Mouse (Mus musculus) T-helper 2 cell (primary cell): ENCODE results near the gene Gpr18.

Source experiments
- in situ Hi-C: fragments of 300-600 bp; cut with MboI, MseI; formaldehyde crosslinking; loops from one replicate; pipeline ENCODE4 v1.15.1; 2025; ENCODE audit warnings: high pct_unique_total_duplicates

Gene Gpr18

DNA sequence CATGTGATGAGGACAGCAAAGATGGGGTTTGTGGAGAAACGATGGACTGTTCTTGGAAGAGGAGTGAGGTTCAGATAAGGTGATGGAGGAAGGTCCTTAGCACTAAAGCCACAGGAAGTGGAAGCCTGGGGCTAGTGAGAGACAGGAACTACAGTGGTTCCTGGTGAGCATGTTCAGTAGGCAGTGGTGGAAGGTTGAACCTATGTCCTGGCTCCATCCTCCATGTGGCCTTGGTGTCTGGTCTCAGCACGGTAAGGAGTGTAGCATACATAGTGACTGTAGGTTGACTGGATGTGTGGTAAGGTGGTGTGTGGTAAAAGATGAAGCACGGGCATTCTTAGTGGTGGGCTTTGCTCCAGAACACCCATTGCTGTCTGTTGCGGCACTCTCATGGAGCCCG, 34.3 kb upstream of the Gpr18 start:
- in situ Hi-C loops = no loop called here

DNA sequence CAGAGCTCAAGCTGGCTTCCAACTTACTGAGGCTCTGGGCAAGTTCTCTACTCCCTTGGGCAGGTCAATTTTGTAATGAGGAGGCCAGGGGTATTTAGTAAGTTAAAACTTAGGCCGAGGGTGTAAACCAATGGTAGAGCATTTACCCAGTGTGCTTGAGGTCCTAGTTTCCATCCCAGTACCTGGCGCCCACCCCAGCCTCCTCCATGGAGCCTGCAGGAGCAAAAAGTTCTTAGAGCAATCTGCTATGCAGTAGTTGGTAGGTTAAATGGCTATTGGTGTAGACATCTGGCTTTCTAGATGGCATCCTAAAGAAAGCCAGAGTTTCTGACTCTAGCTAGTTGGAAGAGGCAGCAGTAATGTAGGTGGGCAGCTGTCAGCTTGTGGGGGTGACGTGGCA, 33.9 kb upstream of the Gpr18 start:
- in situ Hi-C loops = no loop called here

GRCm38 (mm10) chr14:121947966-121948365, 32.4 kb upstream of the Gpr18 start:
- in situ Hi-C loops = no loop called here

DNA sequence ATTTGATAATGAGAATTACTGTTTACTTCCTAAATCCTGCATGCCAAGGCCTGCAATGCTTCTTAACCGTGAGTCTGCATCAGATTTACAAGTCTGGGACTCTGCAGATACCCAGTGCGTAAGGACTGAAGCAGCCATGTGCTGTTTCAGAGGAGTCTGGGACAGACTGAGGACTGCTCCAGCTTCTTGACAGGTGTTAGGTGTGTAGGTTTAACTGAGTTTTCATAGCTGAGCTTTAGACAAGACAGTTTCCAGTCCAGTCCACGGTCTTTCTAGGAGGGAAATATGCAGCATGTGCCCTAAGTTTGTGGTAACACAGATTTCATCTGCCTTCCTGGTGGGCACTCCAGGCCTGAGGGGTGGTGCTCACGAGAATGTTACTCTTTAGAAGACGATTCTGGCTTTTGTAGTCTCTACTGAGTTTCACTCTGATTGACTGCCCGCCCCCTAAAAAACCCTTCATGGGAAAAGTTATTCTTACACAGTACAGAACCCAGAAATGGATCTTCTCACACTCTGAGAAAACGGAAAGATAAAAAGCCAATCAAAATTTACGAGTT, 31.7 kb upstream of the Gpr18 start:
- in situ Hi-C loops = no loop called here

GRCm38 (mm10) chr14:121946728-121947127, 31.1 kb upstream of the Gpr18 start:
- in situ Hi-C loops = no loop called here

DNA sequence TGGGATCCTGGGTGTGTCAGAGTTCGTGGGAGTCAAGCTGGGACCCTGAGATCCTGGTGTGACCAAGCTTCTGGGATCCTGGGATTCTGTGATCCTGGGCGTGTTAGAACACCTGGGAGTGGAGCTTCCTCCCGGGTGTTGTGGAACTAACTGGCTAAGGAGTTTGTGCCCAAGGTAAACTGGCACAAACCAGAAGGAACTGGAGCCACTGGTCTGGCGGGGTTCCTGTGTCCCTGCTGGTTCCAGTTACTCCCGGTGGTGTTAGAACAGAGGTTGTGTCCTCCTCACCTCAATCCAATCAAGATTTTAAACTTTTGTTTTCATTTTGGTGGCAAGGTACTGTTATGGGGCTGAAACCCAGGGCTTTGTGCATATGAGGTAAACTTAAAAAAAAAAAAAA, 30.6 kb upstream of the Gpr18 start:
- in situ Hi-C loops = no loop called here

GRCm38 (mm10) chr14:121939582-121939981, 24.0 kb upstream of the Gpr18 start:
- in situ Hi-C loops = no loop called here

GRCm38 (mm10) chr14:121938256-121939191, 22.9 kb upstream of the Gpr18 start:
- in situ Hi-C loops = no loop called here

DNA sequence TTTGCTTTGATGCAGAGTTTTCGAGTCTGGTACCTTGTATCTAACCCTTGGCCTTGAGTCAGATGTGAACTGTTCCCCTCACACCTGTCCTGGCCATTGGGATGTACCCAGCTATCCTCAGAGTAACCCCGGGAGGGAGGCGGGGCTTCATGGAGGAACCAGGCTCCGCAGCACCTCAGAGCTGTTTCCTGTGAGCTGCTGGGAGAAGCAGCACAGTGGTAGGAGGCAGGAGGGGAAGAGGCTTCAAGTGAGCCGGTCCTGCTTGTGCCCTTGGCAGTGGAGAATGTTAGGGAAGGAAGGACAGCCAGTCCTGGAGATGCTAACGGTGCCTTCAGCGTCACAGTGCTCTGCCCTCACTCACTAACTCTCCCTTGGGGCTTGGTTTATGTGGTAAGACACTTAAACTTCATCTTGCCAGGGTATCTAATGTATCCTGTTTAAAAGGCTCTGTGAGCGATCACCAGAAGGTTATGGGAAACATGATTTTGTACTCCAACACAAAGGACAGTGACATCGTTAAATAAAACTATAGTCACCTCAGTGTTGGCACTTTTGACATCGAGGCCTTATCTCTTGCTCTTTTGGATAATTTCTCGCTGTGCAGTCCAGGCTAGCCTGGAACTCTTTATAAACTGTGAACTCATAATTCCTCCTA, 22.1 kb upstream of the Gpr18 start:
- in situ Hi-C loops = no loop called here

DNA sequence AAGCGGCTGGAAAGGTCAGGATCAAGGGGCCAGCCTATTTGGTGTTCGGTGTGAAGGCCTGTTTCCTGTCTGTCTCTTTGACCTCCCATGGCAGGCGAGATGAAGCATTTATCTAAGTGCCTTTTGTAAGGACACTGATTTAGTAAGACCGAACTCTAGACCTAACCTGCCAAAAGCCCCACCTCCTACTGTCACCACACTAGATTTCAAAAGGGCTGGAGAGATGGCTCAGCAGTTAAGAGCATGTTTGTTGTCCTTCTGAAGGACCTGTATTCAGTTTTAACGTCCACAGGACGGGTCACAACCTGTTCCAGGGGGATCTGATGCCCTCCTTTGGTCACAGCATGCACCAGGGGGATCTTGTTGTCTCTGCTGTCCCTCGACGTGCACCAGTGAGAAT, 21.3 kb upstream of the Gpr18 start:
- in situ Hi-C loops = no loop called here

- in situ Hi-C loops = no loop called here
These were observed 20.8 kb upstream of the Gpr18 start for GRCm38 (mm10) chr14:121936356-121936755.

GRCm38 (mm10) chr14:121934597-121934946, 19.0 kb upstream of the Gpr18 start:
- in situ Hi-C loops = loop anchor here (5.0 kb wide), 1 partner anchor 33 kb away; the partner anchor contains the start of gene Gpr183

DNA sequence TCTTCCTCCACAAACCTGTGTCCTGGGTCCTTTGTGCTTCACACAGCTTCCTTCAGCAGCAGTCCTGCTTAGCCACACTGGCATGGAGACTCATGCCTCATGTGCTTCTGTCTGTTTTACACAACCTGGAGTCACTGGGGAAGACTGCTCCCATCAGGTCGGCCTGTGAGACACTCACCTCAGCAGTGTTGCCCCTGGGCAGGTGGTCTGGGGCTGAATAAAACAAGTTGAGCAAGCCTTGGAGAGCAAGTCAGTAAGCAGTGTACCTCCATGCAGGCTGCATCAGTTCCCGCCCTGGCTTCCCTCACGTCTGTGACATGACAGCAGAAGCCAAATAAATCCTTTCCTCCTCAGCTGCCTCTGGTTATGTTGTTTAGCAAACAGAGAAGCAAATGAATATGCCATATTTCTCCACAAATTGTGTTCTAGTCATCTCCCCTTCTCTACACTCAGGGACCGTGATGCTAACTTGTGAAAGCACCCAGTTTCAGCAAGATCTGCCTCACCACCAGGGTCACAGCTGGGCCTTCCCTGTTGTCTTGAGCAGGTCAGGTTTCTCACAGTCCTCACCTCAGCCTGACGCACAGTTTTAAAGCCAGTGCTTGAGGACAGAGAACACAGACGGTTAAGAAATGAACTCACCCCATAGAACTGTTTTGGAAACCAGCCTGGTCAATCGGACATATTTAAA, 18.5 kb upstream of the Gpr18 start:
- in situ Hi-C loops = loop anchor here (5.0 kb wide), 1 partner anchor 33 kb away; the partner anchor contains the start of gene Gpr183

DNA sequence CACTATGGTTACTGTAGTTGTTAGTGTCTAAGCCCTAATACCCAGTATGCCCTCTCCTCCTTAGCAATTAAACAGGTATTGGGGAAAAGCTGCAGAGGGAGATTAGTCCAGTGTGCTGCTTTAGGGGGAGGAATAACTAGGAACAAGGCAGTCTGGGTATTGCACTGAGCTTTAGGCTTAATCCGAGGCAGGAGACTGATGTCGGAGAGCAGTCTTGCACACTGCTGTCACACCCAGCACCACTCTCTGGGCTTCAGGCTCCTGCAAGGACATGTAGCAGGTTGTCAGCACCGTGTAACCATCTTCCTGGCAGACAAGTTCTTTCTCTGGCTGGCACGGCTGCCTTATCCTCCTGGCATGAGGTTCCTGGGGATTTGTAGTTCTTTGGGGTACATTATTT, 16.6 kb upstream of the Gpr18 start:
- in situ Hi-C loops = loop anchor here (5.0 kb wide), 1 partner anchor 35 kb away; the partner anchor contains the start of gene Gpr183

DNA sequence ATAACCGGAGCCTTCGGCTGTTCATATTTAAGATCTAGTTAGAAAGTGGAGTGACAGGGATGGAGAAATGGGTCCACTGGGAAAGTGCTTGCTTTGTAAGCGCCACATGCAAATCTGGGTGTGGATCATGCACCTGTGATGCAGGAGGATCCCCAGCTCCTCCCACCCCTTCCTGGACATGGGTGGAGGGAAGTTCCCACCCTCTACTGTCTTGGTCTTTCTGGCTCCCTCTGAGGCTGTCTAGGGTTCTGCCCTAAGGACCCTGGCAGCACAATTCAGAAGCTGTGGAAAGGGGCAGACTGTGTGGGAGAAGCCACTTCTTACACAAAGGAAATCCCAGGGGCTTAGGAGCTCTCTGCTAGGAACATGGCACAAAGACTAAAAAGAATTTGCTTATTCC, 16.0 kb upstream of the Gpr18 start:
- in situ Hi-C loops = loop anchor here (5.0 kb wide), 1 partner anchor 36 kb away; the partner anchor contains the start of gene Gpr183

GRCm38 (mm10) chr14:121930731-121931383, 15.3 kb upstream of the Gpr18 start:
- in situ Hi-C loops = loop anchor here (5.0 kb wide), 1 partner anchor 36 kb away; the partner anchor contains the start of gene Gpr183

DNA sequence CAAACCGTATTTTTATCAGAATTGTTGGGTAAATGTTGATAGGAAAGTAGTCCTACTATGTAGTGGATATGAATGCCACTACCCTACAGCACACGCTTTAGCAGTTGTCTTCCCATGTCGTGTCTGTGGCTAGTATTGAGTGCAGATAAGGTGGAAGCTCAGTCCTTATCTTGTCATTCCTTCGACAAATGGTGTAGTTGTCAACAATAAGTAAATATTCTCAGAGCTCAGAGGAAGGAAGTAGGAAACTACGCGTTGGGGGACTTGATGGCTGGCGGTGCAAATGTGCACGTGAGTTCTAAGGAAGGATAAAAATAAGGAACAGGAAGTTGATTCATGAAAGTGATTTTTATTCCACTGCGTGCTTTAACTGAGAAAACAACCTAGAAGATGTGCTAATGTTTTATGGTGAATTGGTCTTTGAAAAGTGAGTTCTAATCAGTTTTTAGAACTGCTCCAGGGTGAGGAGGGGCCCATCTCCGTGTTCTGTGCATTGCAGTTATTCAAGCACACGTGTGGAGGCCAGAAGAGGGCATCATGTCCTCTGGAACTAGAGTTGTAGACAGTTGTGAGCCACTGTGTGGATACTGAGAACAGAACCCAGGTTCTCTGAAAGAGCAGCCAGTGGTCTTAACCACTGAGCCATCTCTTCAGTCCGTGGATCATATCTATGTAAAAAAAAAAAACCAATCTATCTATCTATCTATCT, 13.8 kb upstream of the Gpr18 start:
- in situ Hi-C loops = loop anchor here (5.0 kb wide), 2 partner anchors 83 to 133 kb away; no protein-coding TSS in a partner anchor

GRCm38 (mm10) chr14:121928375-121929137, 13.0 kb upstream of the Gpr18 start:
- in situ Hi-C loops = loop anchor here (5.0 kb wide), 2 partner anchors 84 to 134 kb away; no protein-coding TSS in a partner anchor

DNA sequence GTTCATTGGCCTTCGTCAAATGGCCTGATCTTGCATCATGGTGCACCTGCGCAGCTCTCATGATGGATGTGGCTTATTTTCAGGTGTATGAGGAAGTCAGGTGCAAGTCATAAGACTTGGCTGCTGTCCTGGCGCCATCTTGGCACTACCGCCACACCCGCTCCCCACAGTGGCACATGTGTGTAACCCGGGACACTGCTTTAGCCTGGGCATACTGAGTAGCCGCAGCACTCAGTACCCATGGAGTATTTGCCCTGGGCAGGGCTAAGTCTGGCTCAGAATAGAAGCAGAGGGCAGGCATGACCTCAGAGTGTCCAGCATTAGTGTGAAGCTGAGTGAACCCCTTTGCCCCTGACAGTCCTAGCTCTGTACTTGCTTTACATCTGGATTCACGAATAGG, 11.9 kb upstream of the Gpr18 start:
- in situ Hi-C loops = loop anchor here (5.0 kb wide), 2 partner anchors 85 to 135 kb away; no protein-coding TSS in a partner anchor
